Mouse (Mus musculus): ENCODE results near the gene Il12a.
"Not testable (repeated sequence)": the region's sequence is repeated elsewhere in the genome, so short reads cannot be mapped to it uniquely, and the experiment has no call there.

The Il12a gene

GRCm38 (mm10) chr3:68742718-68743471, 52.5 kb downstream of the Il12a start:
- in situ Hi-C loops (cut with MboI): no loop called here

- in situ Hi-C loops (cut with MboI): no loop called here
These were observed 53.0 kb downstream of the Il12a start for GRCm38 (mm10) chr3:68743472-68743732.

GRCm38 (mm10) chr3:68744162-68744561, 53.7 kb downstream of the Il12a start:
- in situ Hi-C loops (cut with MboI): no loop called here

GRCm38 (mm10) chr3:68745033-68745432, 54.6 kb downstream of the Il12a start:
- in situ Hi-C loops (cut with MboI): no loop called here

GRCm38 (mm10) chr3:68746282-68746681, 55.8 kb downstream of the Il12a start:
- in situ Hi-C loops (cut with MboI): not testable (repeated sequence)

Measured in mature B cell (primary cell).